Mouse (Mus musculus): Measurements from ENCODE around the gene Qk.

GRCm38 (mm10) chr17:10357348-10357747 lies 37.7 kb upstream of the Qk start:
- TF ChIP-seq CTCF (IDR thresholded peaks at IDR 0.05; ENCODE audit: low read depth, low read length) = no peak
- no peak for TF ChIP-seq POLR2A (IDR thresholded peaks at IDR 0.05; ENCODE audit: extremely low read depth, insufficient read depth, low read length)

Data from liver, adult 2 months (tissue).